Mouse (Mus musculus): Measurements from ENCODE around the gene Atp2c1. TPM values are rescaled to one million over a fixed set of nuclear protein-coding genes. Genes with fewer than 3 reads are reported as not detected.

The Atp2c1 gene
- total and polyA plus RNA-seq, 3 experiments: 26.6 to 62.9 (median 57.7) TPM

- TF ChIP-seq CTCF (IDR thresholded peaks at IDR 0.05) (peak; percentile 91), POLR2A (IDR thresholded peaks at IDR 0.05; ENCODE audit: insufficient read depth, low read depth, low read length) (no peak)
- WGBS: 1% methylated on average over 39 of the region's 39 CpGs
- Histone ChIP-seq H3K36me3 (ENCODE audit: control insufficient read depth, insufficient read depth, low read length) (peaks cover 2% of the 10 kb centered on the region), H3K27ac (peak overlapping the region; percentile 71), H3K4me3 (peak overlapping the region; percentile 63), H3K79me2 (replicated peaks; ENCODE audit: control insufficient read depth, insufficient read depth, low read length) (peaks cover 2% of the 10 kb centered on the region), H3K4me1 (ENCODE audit: control insufficient read depth, insufficient read depth, low read length) (no peaks in the 10 kb centered on the region; the same call in 1 of the 2 replicates), H3K27me3 (ENCODE audit: control insufficient read depth, insufficient read depth, low read length) (no peaks in the 10 kb centered on the region), H3K9ac (ENCODE audit: low read depth, low read length) (peak overlapping the region; percentile 77)
- intact Hi-C loops (cut with DNase I): loop anchor here (1.0 to 10.0 kb wide), 4 partner anchors 101 to 361 kb away; partner anchors contain the start of genes Aste1, Nek11 and Nudt16
- peak in 1 of 2 experiments; percentile 27 for DNase-seq
Observed at GRCm38 (mm10) chr9:105495316-105496174, 31.6 kb downstream of the Atp2c1 start.

- no peaks in the 10 kb centered on the region; the same call in 1 of the 2 replicates for H3K4me1 ChIP-seq (ENCODE audit: control insufficient read depth, insufficient read depth, low read length)
- H3K79me2 ChIP-seq (replicated peaks; ENCODE audit: control insufficient read depth, insufficient read depth, low read length): peaks cover 3% of the 10 kb centered on the region
- peak; percentile 96 to 98 for DNase-seq
- peak overlapping the region; percentile 94 for H3K9ac ChIP-seq (ENCODE audit: low read depth, low read length)
- H3K27ac ChIP-seq: peak overlapping the region; percentile 71
- no peaks in the 10 kb centered on the region for H3K27me3 ChIP-seq (ENCODE audit: control insufficient read depth, insufficient read depth, low read length)
- WGBS: under 1% methylated on average over 70 of the region's 83 CpGs
- peak overlapping the region; percentile 63 for H3K4me3 ChIP-seq
- H3K36me3 ChIP-seq (ENCODE audit: control insufficient read depth, insufficient read depth, low read length): peaks cover 2% of the 10 kb centered on the region
- intact Hi-C loops (cut with DNase I): loop anchor here (1.0 to 10.0 kb wide), 4 partner anchors 100 to 360 kb away; partner anchors contain the start of genes Aste1, Nek11, Nudt16 and Pik3r4
- no peak for TF ChIP-seq EP300 (IDR thresholded peaks at IDR 0.05; ENCODE audit: insufficient read depth, low read depth, low read length)
- TF ChIP-seq POLR2A (IDR thresholded peaks at IDR 0.05; ENCODE audit: insufficient read depth, low read depth, low read length): peak; percentile 80
- TF ChIP-seq CTCF (IDR thresholded peaks at IDR 0.05): peak; percentile 51
Observed at GRCm38 (mm10) chr9:105494553-105495315, 32.4 kb downstream of the Atp2c1 start.

- intact Hi-C loops (cut with DNase I): loop anchor here (10.0 kb wide), 2 partner anchors 358 to 362 kb away; partner anchors contain the start of gene Nudt16
Observed at GRCm38 (mm10) chr9:105492744-105493143, 34.4 kb downstream of the Atp2c1 start.

GRCm38 (mm10) chr9:105488363-105488762, 38.8 kb downstream of the Atp2c1 start:
- Histone ChIP-seq H3K9ac (ENCODE audit: low read depth, low read length) (no peak overlapping the region), H3K27ac (no peak overlapping the region), H3K79me2 (replicated peaks; ENCODE audit: control insufficient read depth, insufficient read depth, low read length) (peaks cover 10% of the 10 kb centered on the region), H3K36me3 (ENCODE audit: control insufficient read depth, insufficient read depth, low read length) (peaks cover 7% of the 10 kb centered on the region), H3K27me3 (ENCODE audit: control insufficient read depth, insufficient read depth, low read length) (no peaks in the 10 kb centered on the region), H3K4me3 (no peak overlapping the region), H3K4me1 (ENCODE audit: control insufficient read depth, insufficient read depth, low read length) (peaks cover 4% of the 10 kb centered on the region; the same call in 1 of the 2 replicates)
- no peak for DNase-seq
- intact Hi-C loops (cut with DNase I): no loop called here
- WGBS: 33% methylated on average over 5 of the region's 5 CpGs
- TF ChIP-seq CTCF (IDR thresholded peaks at IDR 0.05) (no peak), POLR2A (IDR thresholded peaks at IDR 0.05; ENCODE audit: insufficient read depth, low read depth, low read length) (no peak), EP300 (IDR thresholded peaks at IDR 0.05; ENCODE audit: insufficient read depth, low read depth, low read length) (no peak)

More at GRCm38 (mm10) chr9:105492744-105493143, 34.4 kb downstream of the Atp2c1 start:
- TF ChIP-seq EP300 (IDR thresholded peaks at IDR 0.05; ENCODE audit: insufficient read depth, low read depth, low read length) (no peak), POLR2A (IDR thresholded peaks at IDR 0.05; ENCODE audit: insufficient read depth, low read depth, low read length) (no peak), CTCF (IDR thresholded peaks at IDR 0.05) (no peak)
- Histone ChIP-seq H3K27me3 (ENCODE audit: control insufficient read depth, insufficient read depth, low read length) (no peaks in the 10 kb centered on the region), H3K79me2 (replicated peaks; ENCODE audit: control insufficient read depth, insufficient read depth, low read length) (peaks cover 8% of the 10 kb centered on the region), H3K4me1 (ENCODE audit: control insufficient read depth, insufficient read depth, low read length) (peaks cover 2% of the 10 kb centered on the region), H3K4me3 (no peak overlapping the region), H3K36me3 (ENCODE audit: control insufficient read depth, insufficient read depth, low read length) (peaks cover 7% of the 10 kb centered on the region), H3K27ac (no peak overlapping the region), H3K9ac (ENCODE audit: low read depth, low read length) (no peak overlapping the region)
- 48% methylated on average over 3 of the region's 3 CpGs for WGBS
- DNase-seq: no peak

- no peaks in the 10 kb centered on the region for H3K27me3 ChIP-seq (ENCODE audit: control insufficient read depth, insufficient read depth, low read length)
- 55% methylated on average over 5 of the region's 5 CpGs for WGBS
- peaks cover 15% of the 10 kb centered on the region for H3K4me1 ChIP-seq (ENCODE audit: control insufficient read depth, insufficient read depth, low read length)
- peaks cover 11% of the 10 kb centered on the region for H3K79me2 ChIP-seq (replicated peaks; ENCODE audit: control insufficient read depth, insufficient read depth, low read length)
- intact Hi-C loops (cut with DNase I): no loop called here
- no peak overlapping the region for H3K27ac ChIP-seq
- H3K9ac ChIP-seq (ENCODE audit: low read depth, low read length): no peak overlapping the region
- no peak overlapping the region for H3K4me3 ChIP-seq
- peak; percentile 23 to 47 for DNase-seq
- TF ChIP-seq POLR2A (IDR thresholded peaks at IDR 0.05; ENCODE audit: insufficient read depth, low read depth, low read length) (no peak), CTCF (IDR thresholded peaks at IDR 0.05) (no peak), EP300 (IDR thresholded peaks at IDR 0.05; ENCODE audit: insufficient read depth, low read depth, low read length) (no peak)
- peaks cover 21% of the 10 kb centered on the region for H3K36me3 ChIP-seq (ENCODE audit: control insufficient read depth, insufficient read depth, low read length)
Observed at GRCm38 (mm10) chr9:105484338-105485084, 42.6 kb downstream of the Atp2c1 start.

All from heart, adult 2 months (tissue).